ENCODE assay signal across 8 mouse cellular contexts in genomic region chr1:73979214-73979613, GRCm38 (mm10).
DNase-seq lines count a peak whose midpoint lies in the region; ATAC-seq and TF ChIP-seq lines count a peak whose summit lies in the region.

No protein-coding gene starts in this region.

- no peaks in the 10 kb centered on the region for H3K9me3 ChIP-seq in heart, embryonic 11.5 days (replicated peaks; ENCODE audit: control insufficient read depth, low read length)

- no peak for TF ChIP-seq CTCF in kidney, adult 2 months (conservative IDR thresholded peaks at IDR 0.05; ENCODE audit: insufficient read depth, insufficient read length, low read depth, low read length)

- peaks cover 52% of the 10 kb centered on the region for H3K36me3 ChIP-seq in kidney, adult 2 months (ENCODE audit: control insufficient read depth, insufficient read depth, low read length)
- H3K36me3 ChIP-seq in heart, embryonic 11.5 days (ENCODE audit: control insufficient read depth, insufficient read depth, low read length) = peaks cover 27% of the 10 kb centered on the region

- H3K27ac ChIP-seq in kidney, adult 2 months (ENCODE audit: insufficient read depth, low read depth, low read length) = no peak overlapping the region
- H3K27ac ChIP-seq in heart, embryonic 11.5 days (ENCODE audit: low read depth, low read length) = no peak overlapping the region

- intact Hi-C loops in left cerebral cortex, postnatal 10 days (cut with DNase I) = no loop called here

- peaks cover 3% of the 10 kb centered on the region; the same call in 1 of the 2 replicates for H3K4me1 ChIP-seq in kidney, adult 2 months (ENCODE audit: control insufficient read depth, insufficient read depth, low read length)
- peaks cover 38% of the 10 kb centered on the region for H3K4me1 ChIP-seq in heart, embryonic 11.5 days (ENCODE audit: control insufficient read depth, insufficient read depth, low read length)

- H3K4me3 ChIP-seq in kidney, adult 2 months (ENCODE audit: insufficient read depth, low read depth, low read length) = no peak overlapping the region
- no peak overlapping the region for H3K4me3 ChIP-seq in heart, embryonic 11.5 days (ENCODE audit: low read depth, low read length)

- no peaks in the 10 kb centered on the region for H3K27me3 ChIP-seq in kidney, adult 2 months (replicated peaks; ENCODE audit: control insufficient read depth, insufficient read depth, low read length)
- H3K27me3 ChIP-seq in heart, embryonic 11.5 days (ENCODE audit: control insufficient read depth, insufficient read depth, low read length) = no peaks in the 10 kb centered on the region

- 0 out of 2 replicates have a peak, but pooled peaks have one; percentile 39 for ATAC-seq in heart, embryonic 11.5 days (replicated peaks; ENCODE audit: insufficient number of reproducible peaks, low FRiP score, low TSS enrichment)

- no peak overlapping the region for H3K4me2 ChIP-seq in heart, embryonic 11.5 days

- WGBS in kidney, adult 2 months = 59% methylated on average over 3 of the region's 3 CpGs
- 50% methylated on average over 3 of the region's 3 CpGs for WGBS in heart, embryonic 11.5 days (ENCODE audit: insufficient replicate concordance)

- H3K9ac ChIP-seq in heart, embryonic 11.5 days (ENCODE audit: low read depth, low read length) = no peak overlapping the region

- DNase-seq in kidney, adult 2 months = peak; percentile 55
- DNase-seq in kidney, adult 9 months = no peak
- peak; percentile 36 for DNase-seq in cerebellum, adult 9-11 months
- DNase-seq in left cerebral cortex, postnatal 10 days (ENCODE audit: extremely low spot score in 1 of 2, low spot score in 2 of 2) = peak; percentile 45 to 74
- no peak for DNase-seq in ovary, postnatal 14 days (ENCODE audit: low spot score)
- no peak for DNase-seq in yolk sac, embryonic 10.5 days (ENCODE audit: low spot score)
- DNase-seq in testis, postnatal 10 days (ENCODE audit: low spot score) = no peak

- TF ChIP-seq POLR2A in kidney, adult 2 months (IDR thresholded peaks at IDR 0.05; ENCODE audit: low read depth, low read length) = no peak

Comparison
In these comparisons a context has a peak if more than half of its experiments do, and no peak if none do; other contexts are left out.
1. DNase-seq: peak in kidney, adult 2 months (single experiment), cerebellum, adult 9-11 months (single experiment) and left cerebral cortex, postnatal 10 days (2 of 2); none in kidney, adult 9 months (single experiment), ovary, postnatal 14 days (single experiment), yolk sac, embryonic 10.5 days (single experiment) and testis, postnatal 10 days (single experiment).